Mouse (Mus musculus) ES-CJ7 (cell line): ENCODE measurements around the gene H2afj.
"Not testable (repeated sequence)": the region's sequence is repeated elsewhere in the genome, so short reads cannot be mapped to it uniquely, and the experiment has no call there.

Experiments used
- DNase-seq: peaks from one replicate; pipeline ENCODE4 v3.0.0; 2011; ENCODE audit warnings: low read depth, low spot score

H2afj gene

DNA sequence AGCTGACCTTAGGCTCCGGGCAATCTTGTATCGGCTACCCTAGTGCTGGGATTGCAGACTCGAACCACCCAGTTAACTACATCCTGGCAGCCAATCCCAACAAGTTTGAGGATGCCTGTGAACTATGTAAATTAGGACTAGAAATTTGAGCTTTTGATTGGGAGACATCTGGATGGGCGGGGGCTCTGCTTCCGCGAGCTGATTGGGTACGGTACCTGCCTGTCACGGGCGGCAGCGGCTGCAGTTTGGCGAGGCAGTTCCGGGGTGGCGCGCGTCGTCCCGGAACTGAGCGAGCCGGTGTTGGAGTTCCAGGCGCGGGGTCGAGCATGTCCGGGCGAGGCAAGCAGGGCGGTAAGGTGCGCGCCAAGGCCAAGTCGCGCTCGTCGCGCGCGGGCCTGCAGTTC, at the start of gene H2afj:
TSS of gene H2afj (plus strand) at position 231 of the 404 bp plus-strand sequence.
- DNase-seq: peak; percentile 99

DNA sequence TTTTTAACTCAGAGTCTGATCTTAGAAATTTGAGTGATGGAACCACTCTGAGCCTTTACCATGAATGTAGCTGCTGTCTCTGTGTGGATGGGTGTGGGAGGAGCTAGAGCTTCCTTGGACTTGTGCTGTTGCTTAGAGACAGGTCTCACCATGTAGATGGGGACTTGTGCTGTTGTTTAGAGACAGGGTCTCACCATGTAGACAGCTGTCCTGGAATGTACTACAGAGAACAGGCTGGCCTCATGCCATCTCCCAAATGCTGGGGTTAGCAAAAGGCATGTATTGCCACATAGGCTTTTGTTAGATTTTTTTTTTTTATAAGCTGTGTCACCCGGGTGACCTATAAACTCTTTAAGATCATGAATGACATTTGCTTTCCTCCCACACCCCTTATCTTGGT, 44.1 kb upstream of the H2afj start:
- no peak for DNase-seq

DNA sequence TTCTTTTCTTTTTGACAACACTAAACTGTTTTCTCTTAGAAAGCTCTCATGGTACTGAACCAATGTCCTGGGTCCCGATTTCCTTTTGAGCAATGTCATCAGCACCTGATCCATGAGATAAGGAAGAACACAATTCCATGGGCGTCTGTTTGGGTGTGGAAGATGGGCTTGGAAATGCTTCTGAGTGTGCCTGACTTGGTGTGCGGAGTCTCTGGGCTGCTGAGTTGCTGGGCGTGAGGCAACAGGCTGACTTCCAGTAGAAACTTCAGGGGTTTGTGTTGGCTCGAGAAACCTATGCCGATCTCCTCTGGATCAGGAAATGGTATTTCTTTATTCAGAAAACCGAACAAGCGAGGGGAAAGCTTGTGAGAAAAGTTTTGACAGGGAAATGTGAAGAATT, 38.9 kb upstream of the H2afj start:
- no peak for DNase-seq

DNA sequence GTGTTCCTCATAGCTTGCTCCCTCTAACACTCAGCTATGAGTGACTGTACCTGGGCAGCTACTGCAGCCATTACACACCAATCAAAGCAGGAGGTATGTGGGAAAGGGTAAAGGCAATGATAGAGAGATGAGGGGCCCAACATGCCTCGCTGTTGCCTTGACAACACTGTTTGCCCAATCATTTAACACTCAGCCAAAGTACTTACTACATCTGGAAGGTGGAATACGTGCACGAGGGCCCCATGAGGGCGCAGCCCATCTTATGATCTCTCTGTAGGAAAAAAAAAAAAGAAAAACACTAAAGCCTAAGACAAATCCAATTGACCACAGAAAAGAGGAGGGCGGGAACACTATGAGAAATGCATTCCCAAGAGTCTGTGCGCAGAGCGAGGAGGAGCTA, 38.2 kb upstream of the H2afj start:
- no peak for DNase-seq

DNA sequence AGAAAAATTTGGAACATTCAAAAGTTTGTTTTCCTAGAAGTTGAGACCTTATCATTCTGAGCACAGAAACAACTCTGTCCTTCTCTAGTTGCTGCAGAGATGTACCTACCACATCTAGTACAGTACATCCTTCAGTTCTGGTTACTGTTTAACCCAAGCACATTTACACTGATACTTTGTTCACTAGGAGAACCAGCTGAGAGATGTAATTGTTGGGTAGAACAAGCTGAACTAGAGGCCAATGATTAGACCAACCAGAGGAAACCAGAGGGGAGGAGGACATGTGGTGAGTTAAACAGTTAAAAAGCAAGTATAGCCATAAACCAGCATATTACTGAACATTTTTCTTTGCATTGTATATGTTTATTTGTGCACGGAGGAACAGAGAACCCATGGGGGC, 31.7 kb upstream of the H2afj start:
- DNase-seq: no peak

DNA sequence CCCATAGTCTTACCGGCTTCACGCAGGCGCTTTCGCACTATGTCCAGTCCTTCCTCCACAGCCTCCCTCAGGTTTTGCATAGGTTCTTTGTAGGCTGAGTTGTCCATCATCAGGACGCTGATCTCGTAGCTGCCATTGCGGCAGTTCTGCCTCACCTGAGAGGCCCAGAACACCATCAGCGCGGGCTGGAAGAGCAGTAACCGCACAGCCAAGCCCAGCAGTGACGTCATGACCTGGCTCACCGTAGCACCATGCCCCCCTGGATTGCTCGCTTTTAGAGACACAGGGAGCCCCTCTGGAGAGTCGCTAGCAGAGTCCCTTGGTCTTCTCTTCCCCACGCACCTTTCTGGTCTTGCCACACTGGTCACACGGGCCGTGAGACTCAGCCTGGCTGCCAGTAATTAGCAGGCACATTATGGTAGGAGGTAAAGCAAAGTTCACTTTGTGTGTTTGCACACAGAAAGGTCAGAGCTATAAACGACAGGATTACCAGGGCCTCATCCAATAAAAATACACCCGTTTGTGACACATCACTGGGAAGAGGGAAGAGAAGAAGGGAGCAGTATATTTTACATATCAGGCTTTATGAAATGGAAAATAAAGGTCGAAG, 26.6 kb upstream of the H2afj start, which contains the start of gene Gucy2c:
TSS of gene Gucy2c (minus strand) at position 389 of the 610 bp plus-strand sequence.
- no peak for DNase-seq

DNA sequence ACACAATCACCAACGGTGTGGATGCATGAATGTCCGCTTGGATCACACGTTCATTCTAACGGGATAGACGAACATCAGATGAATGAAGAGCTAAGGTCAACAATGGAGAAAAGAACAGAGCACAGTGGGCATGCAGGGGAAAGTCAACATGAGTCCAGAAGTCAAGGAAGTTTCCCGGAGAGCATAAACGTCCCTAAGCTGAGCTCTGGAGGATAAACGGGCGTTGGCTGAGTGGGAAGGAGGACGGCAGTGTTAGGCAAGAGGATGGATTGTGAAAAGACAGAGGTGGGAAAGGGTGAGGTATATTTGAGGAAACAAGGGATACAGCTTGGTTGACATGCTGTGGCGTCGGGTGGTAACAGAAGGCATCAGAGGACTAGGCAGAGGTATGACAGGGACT, 25.9 kb upstream of the H2afj start:
- DNase-seq: no peak

DNA sequence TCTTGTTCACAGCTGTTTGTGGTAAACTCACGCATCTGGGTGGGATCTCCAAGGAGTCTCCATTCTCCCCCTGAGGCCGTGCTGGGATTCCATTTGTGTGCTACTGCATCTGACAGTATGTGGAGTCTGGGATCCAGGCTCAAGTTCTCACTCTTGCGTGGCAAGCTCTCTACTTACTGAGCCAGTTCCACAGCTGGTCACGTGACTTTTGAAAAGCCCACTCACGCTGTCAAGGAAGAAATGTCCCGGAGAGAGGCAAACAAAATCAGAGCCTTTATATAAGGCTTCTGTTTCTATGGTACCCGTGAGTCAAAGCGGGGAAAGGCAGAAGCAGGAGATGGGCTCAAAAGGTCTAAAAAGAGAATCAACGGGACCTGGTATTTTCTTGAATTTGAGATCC, 25.3 kb upstream of the H2afj start:
- no peak for DNase-seq

DNA sequence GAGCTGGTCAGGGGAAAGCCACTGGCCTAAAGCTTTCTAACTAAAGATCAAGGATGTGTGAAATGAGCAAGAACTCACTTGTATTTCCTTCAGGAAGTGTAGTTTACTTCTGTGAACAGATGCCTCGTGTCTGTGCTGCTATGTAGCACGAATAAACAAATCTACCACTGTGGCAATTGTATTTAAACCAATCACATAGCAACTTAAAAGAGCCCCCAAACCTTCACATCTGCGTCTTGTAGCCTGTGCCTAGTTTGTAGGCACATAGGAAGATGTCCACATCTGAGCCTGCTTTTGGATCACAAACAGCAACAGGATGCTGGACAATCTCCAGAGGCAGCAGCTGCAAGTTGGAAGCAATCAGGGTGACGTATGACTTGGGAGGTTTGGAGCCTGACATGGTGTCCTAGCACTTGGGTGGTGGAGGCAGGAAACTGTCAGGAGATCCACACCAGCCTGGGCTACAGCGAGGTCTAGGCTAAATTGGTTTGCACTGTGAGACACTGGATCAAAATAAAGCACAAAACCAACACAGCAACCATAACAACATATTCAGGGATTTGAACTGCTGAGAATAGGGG, 18.6 kb upstream of the H2afj start:
- no peak for DNase-seq

DNA sequence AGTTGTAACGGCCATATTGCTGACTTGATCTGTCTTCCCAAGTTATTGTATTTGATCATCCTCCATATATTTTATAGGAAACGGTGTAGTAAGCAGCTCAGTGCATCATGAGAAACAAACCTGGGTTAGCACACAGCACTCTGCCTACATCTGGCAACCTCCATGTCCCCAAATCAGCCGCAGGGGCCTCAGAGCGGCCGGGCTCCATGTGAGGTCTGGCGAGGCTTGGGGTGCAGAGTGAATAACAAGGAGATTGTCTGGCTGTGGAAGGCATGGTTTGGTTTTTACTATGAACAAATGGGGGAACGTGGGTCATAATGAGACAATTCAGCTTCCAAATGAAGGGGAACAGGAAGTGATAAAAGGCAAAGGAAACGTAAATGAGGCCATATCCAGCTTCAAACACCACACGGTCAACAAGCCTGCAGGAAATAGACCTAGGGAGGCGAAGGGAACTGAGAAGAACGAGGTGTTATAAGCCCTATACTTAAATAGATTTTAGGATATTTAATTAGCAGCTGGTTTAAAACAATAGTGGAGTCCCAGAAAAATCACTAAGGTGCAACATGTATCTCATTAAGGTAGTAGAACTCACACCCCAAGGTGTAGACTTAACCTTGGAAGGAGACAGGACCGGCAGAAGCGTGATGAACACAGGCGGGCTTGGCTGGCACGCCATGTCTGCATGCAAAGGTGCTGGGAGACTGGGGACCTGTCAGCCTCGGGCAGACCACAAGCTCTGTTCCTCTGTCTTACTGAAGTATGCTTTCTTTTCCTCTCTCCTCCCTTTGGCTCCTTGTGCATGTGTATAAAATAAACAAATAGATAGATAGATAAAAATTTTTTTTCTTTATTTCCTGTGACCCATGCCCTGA, 14.9 kb upstream of the H2afj start:
- no peak for DNase-seq

DNA sequence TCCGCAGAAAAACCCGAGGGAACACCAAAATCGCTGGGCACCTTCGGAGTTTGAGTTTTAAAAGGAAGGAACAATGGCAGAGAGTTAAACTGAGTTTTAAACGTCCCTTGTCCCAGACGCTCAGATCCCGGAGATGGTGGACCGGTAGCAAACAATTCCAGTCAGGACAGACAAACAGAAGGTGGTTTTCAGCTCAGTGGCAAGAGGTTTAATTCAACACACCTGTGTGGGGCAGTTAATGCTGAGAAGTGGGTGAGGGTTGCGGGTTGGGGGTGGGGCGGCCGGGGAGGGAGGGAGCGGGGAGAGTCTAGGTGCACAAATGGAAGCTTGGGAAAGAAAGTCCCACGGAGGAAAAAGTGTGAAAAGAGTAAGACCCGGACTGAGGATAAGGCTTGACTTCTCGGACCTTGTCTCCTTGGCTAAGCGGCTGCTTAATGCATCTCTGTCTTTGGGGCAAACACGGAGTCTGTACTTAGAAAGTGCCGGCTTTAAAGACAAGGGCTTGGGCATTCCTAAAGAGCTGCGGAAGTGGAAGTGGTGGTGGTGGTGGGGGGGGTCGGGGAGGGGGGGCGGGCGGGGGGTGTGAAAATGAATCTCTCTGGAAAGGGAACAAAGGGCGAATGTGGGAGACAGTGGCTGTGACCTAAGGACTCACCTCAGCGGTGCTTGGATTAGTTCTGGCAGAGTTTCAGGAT, 14.1 kb upstream of the H2afj start:
- DNase-seq: no peak

DNA sequence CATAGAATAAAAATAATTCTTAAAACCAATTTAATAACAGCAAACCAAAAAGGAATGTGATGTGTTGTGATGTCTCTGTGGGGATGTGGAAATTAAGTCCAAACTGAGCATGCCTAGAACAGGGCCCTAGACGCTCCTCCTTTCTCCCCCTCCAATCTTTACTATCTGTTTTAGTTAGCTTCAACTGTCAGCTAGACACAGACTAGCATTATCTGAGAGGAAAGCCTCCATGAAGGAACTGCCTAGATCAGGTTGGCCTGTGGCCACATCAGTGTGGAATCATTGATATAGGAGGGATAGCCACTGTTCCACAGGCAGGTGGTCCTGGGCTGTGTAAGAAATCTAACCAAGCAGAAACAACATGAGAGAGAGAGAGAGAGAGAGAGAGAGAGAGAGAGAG, 12.9 kb upstream of the H2afj start:
- DNase-seq: no peak

DNA sequence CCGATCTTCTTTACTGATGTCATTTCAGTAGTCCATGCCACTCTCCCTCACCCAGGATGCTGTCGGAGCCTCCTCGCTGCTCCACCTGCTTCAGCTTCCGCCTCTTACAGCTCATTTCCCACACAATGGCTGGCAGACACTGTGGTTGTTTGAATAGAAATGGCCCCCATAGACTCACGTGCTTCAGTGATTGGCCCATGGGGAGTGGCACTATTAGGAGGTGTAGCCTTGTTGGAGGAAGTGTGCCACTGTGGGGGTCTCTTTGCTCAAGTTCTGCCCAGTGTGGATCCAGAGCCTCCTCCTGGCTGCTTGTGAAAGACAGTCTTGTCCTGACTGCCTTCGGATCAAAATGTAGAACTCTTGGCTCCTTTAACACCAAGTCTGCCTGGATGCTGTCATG, 12.2 kb upstream of the H2afj start:
- no peak for DNase-seq

DNA sequence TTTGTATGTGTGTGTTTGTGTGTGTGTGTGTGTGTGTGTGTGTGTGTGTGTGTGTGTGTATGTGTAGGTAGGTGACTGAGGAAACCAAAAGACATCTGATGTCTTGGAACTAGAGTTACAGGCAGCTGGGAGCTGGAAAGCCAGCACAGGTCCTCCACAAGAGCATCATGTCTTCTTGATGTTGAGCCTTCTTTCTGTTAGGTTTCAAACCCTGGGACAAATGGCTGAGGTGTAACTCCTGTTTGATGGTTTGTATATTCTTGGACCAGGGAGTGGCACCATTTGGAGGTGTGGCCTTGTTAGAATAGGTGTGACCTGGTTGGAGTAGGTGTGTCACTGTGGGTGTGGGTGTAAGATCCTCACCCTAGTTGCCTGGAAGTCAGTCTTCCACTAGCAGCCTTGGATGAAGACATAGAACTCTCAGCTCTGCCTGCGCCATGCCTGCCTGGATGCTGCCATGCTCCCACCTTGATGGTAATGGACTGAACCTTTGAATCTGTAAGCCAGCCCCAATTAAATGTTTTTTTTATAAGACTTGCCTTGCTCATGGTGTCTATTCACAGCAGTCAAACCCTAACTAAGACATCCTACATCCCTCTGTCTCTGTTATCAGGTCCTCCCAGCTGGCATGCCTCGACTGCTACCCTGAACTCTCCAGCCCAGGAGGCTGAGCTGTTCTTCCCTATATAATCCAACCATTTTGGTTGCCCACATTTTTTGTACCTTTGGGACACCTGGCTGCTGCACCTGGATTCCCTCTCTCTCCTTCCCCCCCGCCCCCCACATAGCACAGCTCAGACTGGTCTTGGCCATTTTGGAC, 10.0 kb upstream of the H2afj start:
- DNase-seq: not testable (repeated sequence)

DNA sequence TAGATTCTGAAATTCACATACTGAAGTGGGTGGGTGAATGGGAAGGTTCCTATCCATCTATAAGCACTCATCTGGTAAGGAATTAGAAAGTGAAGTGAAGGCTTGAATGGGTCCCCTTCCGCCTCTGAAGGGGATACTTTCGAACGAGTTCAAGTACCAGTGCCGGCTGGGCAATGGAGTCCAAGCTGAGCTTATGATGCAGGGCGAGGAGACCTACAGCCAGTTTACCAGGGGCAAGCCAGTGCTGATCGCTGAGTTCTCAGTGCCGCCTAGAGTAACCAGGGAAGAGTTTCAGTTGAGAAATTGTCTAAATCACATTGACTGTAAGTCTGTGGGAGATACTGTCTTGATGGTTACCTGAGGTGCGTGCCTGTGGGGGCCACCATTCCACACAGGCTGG, 7.3 kb upstream of the H2afj start:
- DNase-seq: no peak

DNA sequence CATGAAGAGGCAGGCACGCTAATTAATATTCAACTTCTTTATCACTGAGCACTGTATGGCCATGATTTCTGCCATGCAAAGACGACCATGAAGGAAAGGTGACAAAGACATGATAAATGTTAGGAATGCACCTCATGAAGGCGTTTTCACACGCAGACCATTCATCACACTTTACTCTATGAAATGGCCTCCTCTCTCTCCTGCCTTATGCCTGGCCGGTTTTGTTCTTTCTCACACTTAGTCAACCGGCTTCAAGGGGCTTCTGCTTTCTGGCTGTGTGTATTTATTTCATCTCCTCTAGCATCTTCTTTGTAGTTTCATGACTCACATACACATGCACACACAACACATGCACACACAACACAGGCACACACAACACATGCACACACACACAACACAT, 6.8 kb upstream of the H2afj start:
- no peak for DNase-seq

DNA sequence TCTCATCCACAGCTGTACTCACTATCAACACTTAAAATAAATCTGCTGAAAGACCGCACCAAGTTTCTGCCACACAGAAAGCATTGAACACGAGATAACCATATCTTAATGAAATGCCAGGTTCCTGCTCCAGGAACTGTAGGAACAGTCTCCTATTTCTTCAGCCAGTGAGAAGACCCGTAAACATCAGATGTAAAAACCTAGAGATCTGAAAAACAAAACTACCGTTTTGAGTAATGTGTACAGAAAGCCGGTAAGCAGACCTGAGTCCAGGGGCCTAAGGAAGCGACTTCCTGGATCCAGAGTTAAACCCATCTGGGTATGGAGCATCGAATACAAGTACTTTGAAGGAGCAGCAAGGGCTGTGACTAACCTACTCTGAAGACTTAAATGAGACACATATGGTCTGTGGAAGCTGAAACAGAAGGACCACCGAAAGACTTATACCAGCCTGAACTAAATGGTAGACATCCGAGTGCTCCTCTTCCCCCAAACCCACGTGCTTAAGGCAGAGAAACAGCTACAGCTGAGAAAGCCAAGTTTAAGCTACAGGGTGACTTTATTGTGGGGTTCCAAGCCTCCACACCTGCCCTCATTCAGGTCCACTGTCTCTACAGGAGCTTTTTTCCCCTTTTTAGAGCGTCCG, 4.8 kb upstream of the H2afj start:
- DNase-seq: no peak

DNA sequence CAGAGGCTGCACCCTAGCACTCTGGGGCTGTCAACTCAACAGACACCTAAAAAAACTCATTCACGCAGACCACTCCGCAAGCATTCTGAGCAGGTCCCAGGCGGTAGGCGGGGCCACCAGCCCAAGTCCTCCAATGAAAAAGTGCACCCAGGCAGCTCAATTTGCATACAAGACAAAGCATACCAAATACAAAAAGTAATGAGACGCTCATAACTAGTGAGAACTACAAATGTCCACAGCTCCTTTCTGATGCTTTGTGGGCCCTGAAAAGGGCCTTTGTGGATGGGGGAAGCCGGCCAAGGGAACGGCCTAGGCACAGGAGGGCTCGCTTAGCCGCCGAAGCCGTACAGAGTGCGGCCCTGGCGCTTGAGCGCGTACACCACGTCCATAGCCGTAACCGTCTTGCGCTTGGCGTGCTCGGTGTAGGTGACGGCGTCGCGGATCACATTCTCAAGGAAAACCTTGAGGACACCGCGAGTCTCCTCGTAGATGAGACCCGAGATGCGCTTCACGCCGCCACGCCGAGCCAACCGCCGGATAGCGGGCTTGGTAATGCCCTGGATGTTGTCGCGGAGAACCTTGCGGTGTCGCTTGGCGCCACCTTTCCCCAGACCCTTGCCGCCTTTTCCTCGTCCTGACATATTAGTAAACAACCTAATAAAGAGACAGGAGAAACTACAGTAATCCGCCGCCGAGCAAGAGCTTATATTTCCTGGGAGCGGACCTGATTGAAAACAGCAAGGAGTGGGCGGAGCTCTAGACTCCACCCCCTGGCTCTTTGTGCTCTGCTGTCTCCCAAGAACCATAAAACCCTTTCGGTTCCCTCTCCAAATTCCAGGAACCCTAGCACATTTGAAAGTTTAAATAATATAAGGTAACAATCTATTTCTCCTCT, 4.1 kb upstream of the H2afj start, which contains the start of gene Hist4h4:
TSS of gene Hist4h4 (minus strand) at position 677 of the 895 bp plus-strand sequence.
- peak; percentile 98 for DNase-seq

DNA sequence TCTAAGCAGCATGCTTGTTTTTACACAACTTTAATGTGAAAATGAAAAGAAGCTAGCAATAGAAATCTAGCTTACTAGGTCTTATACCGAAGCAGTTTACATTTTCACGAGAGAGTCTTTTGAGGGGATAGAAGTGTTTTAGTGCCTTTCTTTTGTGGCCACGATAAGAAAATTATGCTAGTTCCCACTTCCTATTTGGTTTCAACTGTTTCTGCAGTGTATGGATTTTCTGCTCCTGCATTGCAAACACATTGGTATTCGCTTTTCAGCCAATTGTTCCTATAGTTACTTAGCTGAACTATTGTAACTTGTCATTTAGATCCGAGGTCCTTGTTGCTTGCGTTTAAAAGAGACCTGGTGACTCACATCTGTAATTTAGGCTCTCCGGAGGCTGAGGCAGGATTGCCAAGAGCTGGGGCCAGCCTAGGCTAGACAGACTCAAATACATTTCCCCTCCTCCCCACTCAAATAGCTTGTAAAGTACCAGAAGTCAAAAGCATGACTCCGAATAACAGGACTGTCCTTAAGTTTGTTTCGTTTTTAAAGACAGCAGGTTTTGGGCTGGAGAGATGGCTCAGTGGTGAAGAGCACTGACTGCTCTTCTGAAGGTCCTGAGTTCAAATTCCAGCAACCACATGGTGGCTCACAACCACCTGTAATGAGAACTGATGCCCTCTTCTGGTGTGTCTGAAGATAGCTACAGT, 3.2 kb upstream of the H2afj start:
- DNase-seq: no peak
